Mouse (Mus musculus) stomach, embryonic 16.5 days (tissue): ENCODE measurements around the gene Pycr1. TPM values are rescaled to one million over a fixed set of nuclear protein-coding genes. Genes with fewer than 3 reads are reported as not detected.

Source experiments
- ATAC-seq: fragments of 200-750 bp; cut with Nextera tagmentation; 2 replicates; pipeline ENCODE4 v1.8.0; 2017; ENCODE audit warnings: moderate number of reproducible peaks, moderate TSS enrichment; ENCODE audit not compliant: insufficient read depth, low FRiP score
- H3K27ac ChIP-seq: fragments of 300-500 bp; sonication (generic); 2 replicates; pipeline ENCODE4 v1.5.1; 2014; ENCODE audit warnings: low read length
- H3K27me3 ChIP-seq: fragments of 300-500 bp; sonication (generic); 2 replicates; pipeline ENCODE4 v1.6.1; 2014; ENCODE audit warnings: low read length, control low read depth, mixed read lengths; ENCODE audit not compliant: control insufficient read depth, insufficient read depth
- H3K36me3 ChIP-seq: fragments of 300-500 bp; sonication (generic); 2 replicates; pipeline ENCODE4 v1.6.1; 2014; ENCODE audit warnings: low read length; ENCODE audit not compliant: control insufficient read depth, insufficient read depth
- H3K4me1 ChIP-seq: fragments of 300-500 bp; sonication (generic); 2 replicates; pipeline ENCODE4 v1.6.1; 2014; ENCODE audit warnings: low read length, control low read depth, mixed read lengths; ENCODE audit not compliant: control insufficient read depth, insufficient read depth
- H3K4me2 ChIP-seq: fragments of 300-500 bp; sonication (generic); 2 replicates; pipeline ENCODE4 v1.6.1; 2014; ENCODE audit warnings: low read depth, low read length, mixed read lengths
- H3K4me3 ChIP-seq: fragments of 300-500 bp; sonication (generic); replicated peaks from 2 replicates; pipeline ENCODE4 v1.5.1; 2014; ENCODE audit warnings: mild to moderate bottlenecking, low read length
- H3K9ac ChIP-seq: fragments of 300-500 bp; sonication (generic); 2 replicates; pipeline ENCODE4 v1.6.1; 2014; ENCODE audit warnings: low read length
- H3K9me3 ChIP-seq: fragments of 300-500 bp; sonication (generic); replicated peaks from 2 replicates; pipeline ENCODE4 v1.6.1; 2016; ENCODE audit warnings: low read length, control low read depth; ENCODE audit not compliant: control insufficient read depth
- WGBS: fragments of 180-500 bp; shearing (Covaris S2); extraction: QIAGEN DNeasy Blood & Tissue Kit; methylation state at CpG from one replicate; pipeline ENCODE4 v1.1.7; 2014; 5-methylcytosine and 5-hydroxymethylcytosine counted together
- polyA plus RNA-seq: library from polyadenylated mRNA; unstranded; fragments of >200 nt; fragmentation: Nextera tagmentation; extraction: Ambion mirVana; gene quantifications from 2 replicates; pipeline ENCODE4 v1.2.1, GENCODE M21; 2015

The Pycr1 gene
- polyA plus RNA-seq, 1 experiment from 2014 or later = 38.0 TPM

GRCm38 (mm10) chr11:120660301-120661075 lies 16.9 kb upstream of the Pycr1 start:
- ATAC-seq = peak; percentile 48; the same call in 1 of the 2 replicates
- Histone ChIP-seq H3K4me1 (peaks cover 14% of the 10 kb centered on the region), H3K27me3 (peaks cover 59% of the 10 kb centered on the region), H3K9me3 (no peaks in the 10 kb centered on the region), H3K36me3 (no peaks in the 10 kb centered on the region), H3K27ac (no peak overlapping the region), H3K9ac (peak overlapping the region; percentile 68), H3K4me2 (peak overlapping the region; percentile 79), H3K4me3 (peak overlapping the region; percentile 50)
- WGBS = under 1% methylated on average over 86 of the region's 95 CpGs

GRCm38 (mm10) chr11:120659509-120660300 lies 16.1 kb upstream of the Pycr1 start:
- peaks cover 59% of the 10 kb centered on the region for H3K27me3 ChIP-seq
- peak overlapping the region; percentile 79 for H3K4me2 ChIP-seq
- peaks cover 14% of the 10 kb centered on the region for H3K4me1 ChIP-seq
- 1% methylated on average over 50 of the region's 50 CpGs for WGBS
- no peaks in the 10 kb centered on the region for H3K9me3 ChIP-seq
- no peak overlapping the region for H3K27ac ChIP-seq
- no peak for ATAC-seq
- H3K36me3 ChIP-seq = no peaks in the 10 kb centered on the region
- peak overlapping the region; percentile 68 for H3K9ac ChIP-seq
- peak overlapping the region; percentile 50 for H3K4me3 ChIP-seq

- WGBS = 1% methylated on average over 24 of the region's 24 CpGs
- Histone ChIP-seq H3K4me2 (0 out of 2 replicates have a peak overlapping the region, but pooled peaks have one; percentile 7), H3K27ac (no peak overlapping the region), H3K9ac (no peak overlapping the region), H3K27me3 (peaks cover 59% of the 10 kb centered on the region), H3K4me1 (peaks cover 14% of the 10 kb centered on the region), H3K9me3 (no peaks in the 10 kb centered on the region), H3K36me3 (no peaks in the 10 kb centered on the region), H3K4me3 (no peak overlapping the region)
- ATAC-seq = peak; percentile 24; the same call in 1 of the 2 replicates
These were observed 15.4 kb upstream of the Pycr1 start for GRCm38 (mm10) chr11:120658876-120659410.

- no peak overlapping the region for H3K9ac ChIP-seq
- ATAC-seq = no peak
- H3K36me3 ChIP-seq = no peaks in the 10 kb centered on the region
- no peaks in the 10 kb centered on the region for H3K9me3 ChIP-seq
- WGBS = 89% methylated on average over 4 of the region's 4 CpGs
- no peak overlapping the region for H3K4me3 ChIP-seq
- no peak overlapping the region for H3K27ac ChIP-seq
- H3K4me2 ChIP-seq = no peak overlapping the region
- H3K27me3 ChIP-seq = peaks cover 53% of the 10 kb centered on the region
- peaks cover 14% of the 10 kb centered on the region for H3K4me1 ChIP-seq
These were observed 13.7 kb upstream of the Pycr1 start for GRCm38 (mm10) chr11:120657301-120657700.

- ATAC-seq = no peak
- no peak overlapping the region for H3K27ac ChIP-seq
- 80% methylated on average over 3 of the region's 3 CpGs for WGBS
These were observed 11.2 kb upstream of the Pycr1 start for GRCm38 (mm10) chr11:120654741-120655140.

GRCm38 (mm10) chr11:120651872-120652271 lies 8.3 kb upstream of the Pycr1 start:
- Histone ChIP-seq H3K9ac (no peak overlapping the region), H3K9me3 (no peaks in the 10 kb centered on the region)

More at GRCm38 (mm10) chr11:120654741-120655140, 11.2 kb upstream of the Pycr1 start:
- no peak overlapping the region for H3K9ac ChIP-seq
- no peak overlapping the region for H3K4me2 ChIP-seq
- no peaks in the 10 kb centered on the region for H3K36me3 ChIP-seq
- H3K9me3 ChIP-seq = no peaks in the 10 kb centered on the region
- H3K27me3 ChIP-seq = peaks cover 27% of the 10 kb centered on the region
- H3K4me1 ChIP-seq = peaks cover 1% of the 10 kb centered on the region; the same call in 1 of the 2 replicates
- H3K4me3 ChIP-seq = no peak overlapping the region

GRCm38 (mm10) chr11:120648001-120648476 lies 4.5 kb upstream of the Pycr1 start, which contains the start of gene Myadml2:
TSS of gene Myadml2 (minus strand) at chr11:120648158.
- 6% methylated on average over 13 of the region's 13 CpGs for WGBS
- ATAC-seq = no peak
- Histone ChIP-seq H3K27ac (no peak within 1 kb of the TSS), H3K4me3 (peak within 1 kb of the TSS; percentile 4; the same call in 1 of the 2 replicates), H3K36me3 (no peaks in the 10 kb centered on the region), H3K27me3 (no peaks in the 10 kb centered on the region), H3K9me3 (no peaks in the 10 kb centered on the region), H3K9ac (peak within 1 kb of the TSS; percentile 56), H3K4me2 (peak within 1 kb of the TSS; percentile 37), H3K4me1 (peaks cover 3% of the 10 kb centered on the region)

More at GRCm38 (mm10) chr11:120651872-120652271, 8.3 kb upstream of the Pycr1 start:
- H3K4me2 ChIP-seq = no peak overlapping the region
- H3K27me3 ChIP-seq = no peaks in the 10 kb centered on the region; the same call in 1 of the 2 replicates
- no peaks in the 10 kb centered on the region for H3K4me1 ChIP-seq
- WGBS = 72% methylated on average over 3 of the region's 3 CpGs
- ATAC-seq = no peak
- H3K4me3 ChIP-seq = no peak overlapping the region
- H3K36me3 ChIP-seq = no peaks in the 10 kb centered on the region
- H3K27ac ChIP-seq = no peak overlapping the region

- no peak overlapping the region for H3K27ac ChIP-seq
- H3K9me3 ChIP-seq = no peaks in the 10 kb centered on the region
- H3K27me3 ChIP-seq = no peaks in the 10 kb centered on the region; the same call in 1 of the 2 replicates
- H3K36me3 ChIP-seq = no peaks in the 10 kb centered on the region
- H3K4me2 ChIP-seq = no peak overlapping the region
- peak overlapping the region; percentile 56; the same call in 1 of the 2 replicates for H3K9ac ChIP-seq
- ATAC-seq = no peak
- no peak overlapping the region; the same call in 1 of the 2 replicates for H3K4me3 ChIP-seq
- WGBS = 79% methylated on average over 35 of the region's 35 CpGs
- peaks cover 9% of the 10 kb centered on the region for H3K4me1 ChIP-seq
These were observed 3.7 kb upstream of the Pycr1 start for GRCm38 (mm10) chr11:120647047-120647830.
